Mouse (Mus musculus) cerebellum, adult 18-20 months (tissue): ENCODE results near the gene Gm6993.
A peak's percentile ranks its signal among the peaks of the same experiment; 100 is the strongest.

Experiments
- DNase-seq, 2 experiments: peaks; one replicate each; pipeline ENCODE4 v3.0.0; 2021

Gene Gm6993

DNA sequence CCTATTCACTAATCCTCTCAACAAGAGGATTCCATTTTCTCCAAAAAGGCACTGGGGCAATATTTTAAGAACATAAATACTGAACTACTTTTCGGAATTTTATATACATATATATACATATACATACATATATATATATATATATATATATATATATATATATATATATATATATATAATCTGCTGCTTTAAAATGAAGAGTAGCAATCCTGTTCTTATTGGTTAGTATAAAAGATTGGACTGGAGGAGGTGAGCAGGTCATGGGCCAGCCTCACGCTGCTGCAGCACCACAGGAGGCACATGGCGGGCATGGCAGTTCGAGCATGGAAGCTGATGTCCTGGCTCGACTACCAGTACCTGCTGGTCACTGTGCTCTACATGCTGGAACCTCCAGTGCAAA is at the start of gene Gm6993:
Gene Gm6993 (plus strand): TSS at position 301 of the 400 bp plus-strand sequence.
- no peak for DNase-seq

DNA sequence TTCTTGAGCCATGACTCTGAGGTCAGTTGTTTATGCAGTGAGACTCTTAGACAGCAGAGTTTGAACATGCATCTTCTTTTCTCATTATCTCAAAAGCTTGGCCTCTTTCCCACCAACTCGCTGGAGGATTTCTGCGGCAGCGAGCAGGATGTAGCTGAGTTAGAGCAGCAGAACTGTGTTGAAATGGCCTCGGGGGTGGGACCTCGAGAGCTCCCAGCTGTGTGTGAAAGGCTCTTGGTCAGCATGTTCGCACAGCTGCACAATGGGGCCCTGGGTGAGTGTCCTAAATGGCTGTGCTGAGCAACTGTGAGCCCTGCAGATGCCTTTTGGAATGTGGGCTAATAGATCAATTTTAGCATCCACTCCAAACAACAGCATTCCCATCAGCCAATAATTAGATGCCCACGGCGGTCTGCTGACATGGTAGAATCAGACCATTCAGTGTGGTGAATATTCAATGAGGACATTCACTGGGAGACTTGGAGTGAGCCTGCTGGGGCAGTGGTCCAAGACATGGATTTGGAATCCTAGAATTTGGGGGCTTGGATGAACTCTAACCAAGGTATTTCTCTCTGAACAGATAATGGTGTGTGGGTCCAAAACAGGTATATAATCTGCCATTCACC is 49.1 kb upstream of the Gm6993 start:
- no peak for DNase-seq

DNA sequence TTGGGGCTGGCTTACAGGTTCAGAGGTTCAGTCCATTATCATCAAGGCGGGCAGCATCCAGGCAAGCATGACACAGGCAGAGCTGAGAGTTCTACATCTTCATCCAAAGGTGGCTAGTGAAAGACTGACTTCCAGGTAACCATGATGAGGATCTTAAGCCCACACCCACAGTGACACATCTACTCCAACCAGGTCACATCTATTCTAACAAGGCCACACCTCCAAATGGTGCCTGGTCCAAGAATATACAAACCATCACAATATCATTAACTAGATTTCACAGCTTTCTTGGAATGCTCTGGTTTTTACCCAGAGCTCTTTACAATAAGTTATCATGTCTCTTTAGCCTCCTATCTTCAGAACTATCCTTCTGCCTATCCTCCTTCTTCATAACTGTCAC is 38.1 kb upstream of the Gm6993 start:
- DNase-seq = no peak

DNA sequence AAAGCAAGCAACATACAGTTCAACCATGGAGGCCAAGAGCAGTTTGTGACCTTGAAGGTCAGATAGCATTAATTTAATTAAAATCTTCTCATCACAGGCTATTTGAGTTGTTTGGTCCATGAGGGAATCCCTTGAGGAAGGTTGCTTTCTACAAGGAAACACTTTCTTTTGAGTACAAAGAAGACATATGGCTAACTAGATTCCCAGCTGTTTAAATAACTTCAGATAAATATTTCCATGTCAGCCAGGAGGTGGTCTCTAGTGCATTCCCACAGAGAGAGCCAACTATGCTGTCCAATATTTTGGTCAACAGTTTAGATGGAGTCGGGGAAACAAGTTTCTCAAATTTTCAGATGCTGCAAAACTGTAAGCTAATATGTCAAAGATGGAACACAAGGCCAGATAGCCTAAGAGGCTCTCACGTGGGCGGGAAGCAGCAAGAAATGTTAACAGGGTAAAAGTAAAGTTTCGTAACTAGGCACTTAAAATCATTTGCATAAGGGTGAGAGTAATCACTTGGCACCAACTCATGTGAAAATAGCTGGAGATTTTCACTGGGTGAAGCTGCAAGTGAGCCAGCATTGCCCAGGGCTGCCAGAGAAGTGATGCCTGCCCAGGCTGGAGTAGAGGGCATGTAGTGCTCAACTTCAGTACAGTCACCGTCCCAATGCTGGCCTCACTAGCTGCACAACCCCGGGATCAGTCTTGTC is 36.7 kb upstream of the Gm6993 start:
- no peak for DNase-seq

DNA sequence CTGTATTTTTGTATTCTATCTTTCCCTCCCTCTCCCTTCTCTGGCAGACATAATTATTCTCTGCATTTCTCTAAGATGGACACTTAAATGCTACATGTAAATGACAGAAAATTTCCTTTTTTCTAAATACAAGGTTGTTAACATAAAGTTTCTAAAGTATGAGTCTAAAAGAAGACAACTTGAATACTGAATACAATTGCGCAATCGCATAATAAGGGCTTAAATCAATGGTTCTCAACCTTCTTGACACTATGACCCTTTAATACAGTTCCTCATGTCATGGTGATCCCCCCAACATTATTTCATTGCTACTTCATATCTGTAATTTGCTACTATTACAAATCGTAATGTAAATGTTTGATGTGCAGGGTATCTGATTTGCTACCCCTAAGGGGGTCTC is 35.7 kb upstream of the Gm6993 start:
- DNase-seq = no peak

DNA sequence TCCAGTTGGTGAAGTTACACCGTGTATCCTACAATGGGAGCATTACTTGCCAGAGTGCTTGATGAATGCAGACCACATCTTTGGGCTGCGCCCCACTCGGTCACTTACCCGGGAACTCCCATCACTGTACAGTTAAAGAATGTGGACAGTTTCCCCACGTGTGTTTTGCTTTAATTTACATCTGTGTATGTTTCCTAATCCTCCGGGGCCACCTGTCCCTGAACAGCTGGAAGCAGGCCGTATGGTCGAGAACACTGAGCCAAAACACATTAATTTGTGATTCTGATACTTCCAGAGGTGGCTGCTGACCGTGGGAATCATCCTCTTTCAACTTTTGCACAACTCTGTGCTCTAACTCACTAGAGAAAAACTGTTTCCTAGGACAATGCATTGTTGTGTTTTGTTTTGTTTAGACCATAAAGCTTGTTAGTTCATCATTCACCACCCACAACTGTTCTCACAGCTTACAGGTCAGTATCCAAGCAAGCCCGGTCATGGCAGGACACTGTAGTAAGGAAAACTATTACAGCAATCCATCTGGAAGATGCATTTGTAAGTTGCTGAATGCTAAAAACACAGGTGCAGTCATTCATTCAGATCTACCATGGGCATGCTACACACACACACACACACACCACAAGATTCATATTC is 34.5 kb upstream of the Gm6993 start:
- no peak for DNase-seq

DNA sequence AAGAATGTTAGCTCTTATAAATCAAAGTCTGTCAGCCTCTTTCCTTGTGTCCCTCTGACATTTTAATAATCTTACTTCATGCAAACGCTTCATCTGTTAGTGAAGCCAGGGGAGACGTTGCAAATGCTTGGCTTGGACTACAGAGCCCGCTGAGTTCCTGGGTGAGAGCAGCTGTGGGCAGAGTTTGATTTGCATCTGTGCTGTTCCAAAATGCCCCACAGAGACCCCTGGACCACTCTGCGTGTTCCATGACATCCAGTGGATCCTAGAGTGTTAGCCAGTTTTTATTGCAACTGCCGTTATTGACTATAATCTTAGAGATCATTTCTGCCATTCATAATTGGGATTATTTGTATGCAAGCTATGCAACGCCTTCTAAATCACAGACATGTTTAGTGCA is 31.8 kb upstream of the Gm6993 start:
- no peak for DNase-seq

DNA sequence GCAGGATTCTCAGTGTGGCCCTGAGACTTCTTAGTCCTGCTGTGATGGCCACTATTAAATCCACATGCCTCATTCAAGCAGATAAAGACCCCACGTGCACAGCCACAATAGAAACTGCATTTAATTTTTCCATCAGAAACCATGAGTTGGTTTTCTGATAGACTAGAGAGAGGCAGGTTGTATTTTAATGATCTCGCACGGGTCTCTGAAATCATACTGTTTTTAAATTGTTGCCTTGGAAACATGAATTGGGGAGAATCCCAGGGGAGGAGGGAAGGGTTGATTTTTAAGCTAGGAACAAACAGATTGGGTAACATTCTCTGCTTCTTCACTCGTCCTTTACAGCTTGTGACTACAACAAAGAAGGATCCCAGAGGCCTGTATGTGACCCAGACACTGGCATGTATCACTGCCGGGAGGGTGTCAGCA is 31.2 kb upstream of the Gm6993 start:
- no peak for DNase-seq

DNA sequence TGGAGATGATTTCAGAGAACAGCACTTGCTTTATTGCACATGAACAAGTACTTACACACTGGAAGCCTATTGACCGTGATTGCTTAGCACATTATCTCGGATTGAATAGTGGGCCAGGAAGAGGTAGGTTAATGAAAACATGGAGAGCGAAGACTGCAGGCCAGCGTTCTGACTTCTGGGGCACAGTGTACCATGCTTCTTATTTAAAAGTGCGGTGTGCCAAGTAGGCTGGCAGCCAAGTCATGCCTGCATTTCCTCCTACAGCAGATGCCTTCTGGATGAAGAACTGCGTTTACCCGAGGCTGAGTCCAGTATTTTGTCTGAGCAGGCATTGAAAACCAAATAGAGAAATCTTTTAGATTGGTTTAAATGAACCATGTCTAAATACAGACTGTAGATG is 27.0 kb upstream of the Gm6993 start:
- peak; percentile 61 to 65 for DNase-seq

DNA sequence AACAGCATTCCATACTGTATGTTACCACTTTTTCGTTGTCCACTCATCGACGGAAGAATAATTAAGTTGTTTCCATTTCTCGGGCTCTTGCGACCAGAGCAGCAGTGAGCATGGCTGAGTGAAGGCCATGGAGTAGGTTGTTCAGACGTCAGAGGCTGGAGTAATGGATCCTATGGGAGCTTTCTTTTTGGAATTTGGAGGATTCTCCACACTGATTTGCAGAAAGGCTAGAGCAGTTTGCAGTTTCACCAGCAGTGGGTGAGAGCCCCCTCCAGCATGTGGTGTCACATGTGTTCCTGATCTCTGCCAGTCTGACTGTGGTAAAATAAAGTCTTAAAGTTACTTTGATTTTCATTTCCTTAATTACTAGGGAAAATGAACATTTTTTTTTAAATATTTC is 25.6 kb upstream of the Gm6993 start:
- DNase-seq = no peak

DNA sequence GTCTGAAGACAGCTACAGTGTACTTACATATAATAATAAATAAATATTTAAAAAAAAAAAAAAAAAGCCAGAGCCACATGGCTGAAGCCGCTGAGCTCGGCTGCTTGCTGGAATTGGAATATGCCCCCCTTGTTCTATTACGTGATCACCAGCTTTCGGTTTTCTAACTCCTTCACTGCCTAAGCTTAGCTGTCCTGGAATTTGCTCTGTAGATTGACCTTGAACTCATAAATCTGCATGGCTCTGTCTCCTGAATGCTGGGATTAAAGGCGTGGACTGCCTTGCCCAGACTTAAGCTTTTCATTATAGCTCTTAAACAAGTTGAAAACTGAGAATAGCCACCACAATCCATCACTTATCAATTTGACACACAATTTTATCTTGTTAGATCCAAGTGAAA is 23.3 kb upstream of the Gm6993 start:
- DNase-seq = no peak

DNA sequence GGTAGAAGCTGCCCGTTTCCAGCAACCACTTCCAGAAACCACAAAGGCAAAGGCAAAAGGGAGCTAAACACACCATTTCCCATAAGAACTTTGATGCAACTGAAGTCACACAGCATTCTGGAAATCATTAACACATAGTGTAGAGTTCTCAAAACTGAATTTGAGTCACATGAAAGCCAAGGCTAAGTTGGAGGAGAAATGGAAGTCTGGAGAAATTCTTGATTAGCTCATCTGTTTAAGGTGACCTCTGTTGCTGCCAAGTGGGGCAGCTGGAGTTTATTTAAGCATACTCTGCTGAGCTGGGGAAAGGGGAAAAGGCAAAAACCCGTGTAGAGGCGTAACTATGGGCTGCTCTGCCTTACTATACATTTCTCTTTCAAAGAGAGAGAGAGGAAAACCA is 21.8 kb upstream of the Gm6993 start:
- DNase-seq = no peak

DNA sequence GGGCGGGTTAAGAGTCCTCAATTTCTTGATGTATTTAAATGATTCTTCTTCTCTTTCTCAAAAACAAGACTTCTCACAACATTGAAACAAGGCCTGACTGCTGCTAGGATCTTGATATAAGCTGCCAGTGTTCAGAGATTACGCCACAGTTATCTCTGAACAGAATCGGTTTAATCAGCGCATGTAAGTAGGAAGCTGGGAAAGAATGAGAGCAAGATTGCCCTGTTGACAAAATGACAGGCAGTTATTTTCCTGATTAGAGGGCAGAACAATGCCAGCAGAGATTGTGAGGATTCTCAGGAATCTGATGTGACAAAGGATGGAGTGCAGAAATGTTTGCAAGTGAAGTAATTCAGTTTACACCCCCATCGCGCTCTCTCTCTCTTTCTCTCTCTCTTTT is 19.0 kb upstream of the Gm6993 start:
- no peak for DNase-seq

DNA sequence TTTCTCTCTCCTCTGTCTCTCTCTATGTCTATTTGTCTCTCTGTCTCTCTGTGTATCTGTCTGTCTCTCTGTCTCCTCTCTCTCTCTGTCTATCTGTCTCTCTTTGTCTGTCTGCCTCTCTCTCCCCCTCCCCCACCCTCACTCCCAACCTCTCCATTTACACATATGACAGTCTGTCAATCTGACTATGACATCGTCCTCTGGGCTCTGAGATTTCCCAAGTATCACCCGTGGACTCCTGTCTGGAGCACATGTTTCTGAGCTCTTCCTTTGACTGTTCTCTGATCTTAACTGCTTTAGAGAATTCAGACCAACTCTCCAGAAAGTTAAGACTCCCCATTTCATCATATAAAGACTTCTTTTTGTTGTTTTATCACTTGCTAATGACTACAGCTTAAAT is 18.3 kb upstream of the Gm6993 start:
- DNase-seq = no peak

DNA sequence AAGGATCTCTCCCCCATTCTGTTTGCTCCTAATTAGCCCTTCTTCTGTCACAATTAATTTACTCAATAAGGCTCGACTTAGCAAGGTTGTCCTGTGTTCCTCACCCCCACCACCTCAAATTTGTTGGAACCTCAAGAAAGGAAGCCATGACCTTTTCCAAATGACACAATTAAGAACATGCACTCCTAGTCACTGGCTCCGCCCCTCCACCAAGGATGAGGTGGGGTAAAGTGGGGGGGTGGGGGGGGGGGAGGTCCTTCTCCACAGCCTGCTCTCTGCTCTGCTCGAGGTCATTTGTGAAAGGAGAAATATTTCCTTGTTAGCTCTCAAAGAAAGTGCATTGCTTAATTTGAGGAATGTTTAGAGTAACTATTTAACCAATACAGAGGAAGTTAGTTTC is 17.8 kb upstream of the Gm6993 start:
- DNase-seq = no peak

DNA sequence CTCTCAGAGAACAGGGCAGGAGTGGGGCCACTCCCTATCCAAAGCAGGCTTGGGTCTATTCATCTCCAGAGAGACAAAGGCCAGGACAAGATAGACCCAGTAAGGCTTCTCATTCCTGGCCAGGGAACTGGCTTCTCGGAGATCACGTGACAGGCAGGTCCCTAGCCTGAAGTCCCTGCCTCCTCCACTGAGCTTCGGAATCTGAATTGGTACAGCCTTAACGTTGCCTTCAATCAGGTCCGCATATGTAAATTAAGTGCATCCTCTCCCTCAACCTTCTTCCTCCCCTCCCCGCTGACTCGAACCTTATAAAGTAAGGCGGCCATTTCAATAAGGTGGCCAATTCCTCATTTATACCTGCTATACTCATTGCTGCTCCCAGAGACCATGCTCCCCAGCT is 15.1 kb upstream of the Gm6993 start:
- no peak for DNase-seq

DNA sequence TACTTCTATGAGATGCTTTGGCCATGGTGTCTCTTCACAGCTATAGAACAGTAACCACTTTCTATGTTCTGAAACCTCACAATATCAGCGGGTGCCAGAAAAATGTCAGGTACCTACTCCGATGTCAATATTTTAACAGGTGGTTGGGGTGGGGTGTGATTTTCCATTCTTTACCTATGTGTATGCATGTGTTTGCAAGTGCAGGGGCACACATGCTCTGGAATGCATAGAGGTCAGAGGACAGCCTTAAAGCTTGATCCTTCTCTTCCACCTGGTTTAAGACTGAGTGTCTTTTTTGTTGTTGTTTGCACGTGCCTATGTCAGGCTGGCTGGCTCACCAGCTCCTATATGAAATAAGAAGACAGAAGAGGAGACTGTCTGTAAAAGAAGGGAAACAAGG is 13.4 kb upstream of the Gm6993 start:
- DNase-seq = no peak

DNA sequence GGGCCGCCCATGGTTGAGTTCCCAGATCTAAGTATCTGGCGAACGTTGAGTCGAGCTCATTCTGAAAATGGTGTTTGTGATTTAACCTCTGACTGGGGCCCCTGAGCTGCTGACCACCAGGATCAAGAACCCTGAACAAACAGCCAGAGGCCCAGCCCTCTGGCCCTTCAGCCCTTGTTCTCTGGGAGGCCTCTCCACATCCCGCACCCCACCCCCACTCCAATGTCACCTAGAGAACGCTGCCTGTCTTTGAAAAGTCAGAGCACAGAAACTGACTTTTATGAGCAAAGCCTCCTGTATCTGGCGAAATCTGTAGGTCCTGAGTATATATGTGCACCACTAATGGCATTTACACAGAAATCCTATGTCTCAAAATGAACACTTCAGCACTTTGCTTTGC is 11.7 kb upstream of the Gm6993 start:
- no peak for DNase-seq

DNA sequence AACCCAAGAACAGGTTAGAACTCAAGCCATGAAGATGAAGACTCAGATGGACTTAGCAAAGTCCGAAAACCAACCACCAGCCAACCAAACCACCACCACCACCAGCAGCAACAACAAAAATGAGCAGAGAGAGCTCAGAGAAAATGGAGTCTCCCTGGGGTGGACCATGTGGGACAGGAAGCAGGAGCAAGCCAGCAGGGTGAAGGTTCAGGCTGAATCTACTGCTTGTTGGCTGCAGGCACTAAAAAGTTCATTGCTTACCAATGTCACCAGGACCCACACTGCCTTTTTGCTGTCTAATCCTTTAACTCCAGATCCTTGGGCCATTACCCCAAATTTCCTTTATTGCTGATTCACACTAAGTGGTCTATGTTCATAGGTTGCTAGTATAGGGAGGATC is 7.9 kb upstream of the Gm6993 start:
- DNase-seq = no peak

DNA sequence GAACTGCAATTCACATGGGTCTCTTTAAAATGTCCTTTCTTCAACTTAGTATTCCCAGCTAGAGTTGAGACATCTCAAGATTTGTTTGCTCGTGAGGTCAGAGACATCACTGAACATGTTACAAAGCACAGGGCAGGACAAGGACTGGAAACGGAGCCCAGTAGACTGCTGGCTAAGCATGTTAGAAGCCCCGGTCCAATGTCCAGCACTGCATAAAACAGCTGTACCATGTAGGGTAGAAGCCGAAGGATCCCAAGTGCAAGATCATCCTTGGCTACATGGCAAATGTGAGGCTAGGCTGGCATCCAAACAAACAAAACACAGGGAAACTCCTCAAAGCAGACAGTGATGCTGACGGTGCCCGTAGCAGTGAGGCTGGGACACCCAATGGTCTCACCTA is 5.6 kb upstream of the Gm6993 start:
- DNase-seq = no peak

DNA sequence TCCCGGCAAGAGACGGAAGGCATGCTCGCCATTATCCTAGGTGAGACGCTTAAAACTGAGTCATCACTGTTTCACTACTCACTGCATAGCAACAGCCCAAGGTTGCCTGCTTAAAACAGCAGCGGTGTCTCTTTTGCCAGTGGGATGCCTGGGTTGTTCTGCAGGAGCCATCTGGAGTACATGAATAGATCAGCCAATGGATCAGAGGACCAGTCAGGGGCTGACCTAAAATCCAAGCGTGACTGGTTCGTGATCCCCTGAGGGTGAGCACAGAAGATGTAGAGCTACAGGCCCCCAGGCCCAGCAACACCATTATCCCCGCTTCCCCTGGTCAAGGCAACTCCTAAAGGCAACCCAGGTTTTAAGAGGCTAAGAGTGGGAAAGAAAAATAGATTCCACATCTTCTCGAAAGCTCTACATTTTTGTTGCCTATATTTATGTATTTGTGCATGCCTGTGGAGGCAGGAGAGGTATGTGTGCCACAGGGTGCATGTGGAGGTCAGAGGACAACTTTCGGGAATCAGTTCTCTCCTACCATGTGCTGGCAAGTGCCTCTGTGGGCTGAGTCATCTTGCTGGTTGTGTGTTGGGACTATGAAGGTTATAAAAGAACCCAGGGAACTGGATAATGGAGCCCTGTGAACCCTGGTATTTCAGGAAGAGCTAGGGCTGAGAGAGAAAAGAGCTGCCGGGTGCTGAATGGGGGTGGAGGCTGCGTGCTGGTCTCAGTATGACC is 3.5 kb upstream of the Gm6993 start:
- DNase-seq = peak; percentile 8 to 19

DNA sequence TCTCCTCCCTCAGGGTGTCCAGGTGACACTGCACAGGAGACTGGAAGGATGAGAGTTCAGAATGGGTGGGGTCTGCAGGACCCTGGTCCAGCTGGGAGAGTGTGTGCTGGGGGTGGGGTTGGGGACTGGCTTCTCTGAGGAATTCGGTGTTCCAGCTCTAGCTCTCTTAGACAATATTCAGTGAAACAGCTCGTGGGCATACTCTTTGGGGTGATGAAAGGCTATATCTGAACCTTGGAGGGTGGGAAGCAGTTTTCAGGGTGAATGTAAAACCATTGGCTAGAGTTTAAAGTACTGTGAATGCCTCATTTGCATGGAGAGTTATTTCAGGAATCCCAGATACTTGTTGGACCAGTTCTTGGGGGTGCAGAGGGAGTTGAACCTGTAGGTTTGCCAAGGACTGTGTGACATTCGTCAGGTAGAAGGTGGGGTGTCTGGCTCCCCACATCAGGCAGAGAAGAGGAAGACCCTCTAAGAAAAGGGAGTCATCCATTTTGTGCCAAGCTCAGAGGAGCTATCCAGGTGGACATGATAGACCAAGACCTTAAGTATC is 1.5 kb upstream of the Gm6993 start:
- DNase-seq = no peak

DNA sequence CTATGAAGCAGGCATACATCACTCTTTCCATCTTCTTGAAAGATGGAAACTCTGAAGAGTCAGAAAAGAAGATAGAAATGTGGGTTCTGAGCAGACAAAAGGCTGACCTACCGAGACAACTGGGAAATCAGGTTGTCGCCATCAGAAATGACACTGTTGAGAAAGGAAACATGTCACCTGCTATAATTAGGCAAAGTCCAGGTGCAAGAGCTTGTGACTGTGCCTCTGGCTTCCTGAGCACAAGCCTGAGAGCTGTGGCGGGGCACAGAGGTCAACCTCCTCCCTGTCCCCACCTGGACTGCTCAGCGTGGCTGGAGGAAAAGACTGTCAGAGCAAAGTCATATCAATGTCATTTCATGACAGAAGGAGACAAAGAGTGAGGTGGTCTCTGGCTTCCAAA is 772 bp upstream of the Gm6993 start:
- peak in 1 of 2 experiments; percentile 9 for DNase-seq
